Mouse (Mus musculus) embryo, embryonic 10 days (tissue): Measurements from ENCODE around the gene Pecr.
"Not testable (repeated sequence)": the region's sequence is repeated elsewhere in the genome, so short reads cannot be mapped to it uniquely, and the experiment has no call there.

Source experiments
- DNase-seq: peaks from one replicate; pipeline ENCODE4 v3.0.0-alpha.2; 2015; ENCODE audit warnings: low spot score

Gene Pecr

DNA sequence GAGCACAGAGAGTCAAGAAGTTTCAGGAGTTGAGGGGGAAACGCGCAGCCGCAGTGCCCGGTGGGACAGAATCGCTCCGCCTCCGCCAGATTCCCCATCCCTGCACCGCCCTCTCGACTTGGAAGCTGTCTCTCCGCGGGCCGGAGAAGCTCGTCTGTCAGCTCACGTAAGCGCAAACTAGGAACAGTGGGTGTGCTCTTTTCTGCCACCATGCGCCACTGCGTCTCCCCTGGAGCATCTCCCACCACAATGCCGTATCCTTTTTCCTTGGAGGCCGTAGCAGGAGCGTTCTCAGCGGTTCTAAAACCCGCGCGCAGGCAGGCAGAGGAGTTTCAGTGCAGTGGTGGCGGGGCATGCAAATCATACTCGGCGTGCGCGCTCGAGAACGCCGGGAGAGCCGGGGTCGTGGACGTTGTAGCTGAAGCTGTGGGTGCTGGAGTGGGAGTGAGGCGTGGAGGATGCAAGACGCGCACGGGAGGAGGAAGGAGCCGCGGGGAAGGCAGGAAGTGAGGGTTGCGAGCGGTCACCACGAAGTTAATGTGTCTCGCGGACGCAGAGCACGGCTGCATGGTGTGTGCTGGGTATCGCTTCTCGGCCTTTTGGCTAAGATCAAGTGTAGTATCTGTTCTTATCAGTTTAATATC lies 47.6 kb downstream of the Pecr start:
- DNase-seq = peak; percentile 92

DNA sequence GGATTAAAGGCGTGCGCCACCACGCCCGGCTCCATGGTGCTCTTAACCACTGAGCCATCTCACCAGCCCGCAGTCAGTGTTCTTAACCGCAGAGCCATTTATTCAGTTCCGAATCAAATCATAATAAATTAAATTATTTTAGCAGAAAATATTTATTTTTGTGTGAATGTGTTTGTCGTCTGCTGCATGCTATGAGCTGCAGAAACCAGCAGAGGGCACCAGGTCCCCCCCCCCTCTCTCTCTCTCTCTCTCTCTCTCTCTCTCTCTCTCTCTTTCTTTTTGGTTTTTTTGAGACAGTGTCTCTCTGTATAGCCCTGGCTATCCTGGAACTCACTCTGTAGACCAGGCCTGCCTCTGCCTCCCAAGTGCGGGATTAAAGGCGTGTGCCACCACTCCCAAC lies 51.5 kb downstream of the Pecr start:
- not testable (repeated sequence) for DNase-seq

DNA sequence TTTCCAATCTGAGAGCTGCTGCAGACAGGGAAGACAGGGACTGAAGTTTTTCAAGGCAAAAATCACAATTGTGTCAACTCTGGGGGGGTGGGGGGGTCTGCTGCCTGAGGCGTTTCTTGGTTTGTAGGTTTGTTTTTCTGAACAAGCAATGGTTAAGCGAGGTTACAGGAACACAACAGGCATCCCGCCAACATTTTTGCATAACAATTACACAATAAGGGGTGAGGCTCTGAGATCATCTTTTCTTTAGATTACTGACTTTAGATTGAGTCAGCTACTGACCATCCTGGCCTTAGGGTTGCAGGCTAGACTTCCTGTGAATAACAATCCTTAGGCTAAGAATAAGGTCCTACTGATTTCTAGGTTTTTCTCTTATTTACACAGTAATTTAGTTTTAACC lies 55.1 kb downstream of the Pecr start:
- no peak for DNase-seq

DNA sequence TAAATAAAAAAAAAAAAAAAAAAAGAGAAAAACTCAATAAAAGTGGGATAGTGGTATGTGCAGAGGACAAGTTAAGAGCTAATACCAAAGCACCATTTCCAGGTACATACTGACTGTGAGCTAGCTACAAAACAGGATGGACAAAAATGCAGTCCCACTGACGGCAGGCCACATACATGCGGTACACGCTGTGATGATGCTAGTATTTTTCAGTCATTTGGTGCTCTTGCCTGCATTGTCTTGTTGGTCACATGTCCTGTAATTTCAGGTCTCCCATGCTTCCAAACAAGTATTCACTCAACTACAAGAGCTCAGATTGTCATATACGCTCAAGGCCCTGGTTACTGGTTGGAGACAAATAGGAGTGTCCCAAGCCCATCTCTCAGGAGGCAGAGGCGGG lies 56.6 kb downstream of the Pecr start:
- no peak for DNase-seq

DNA sequence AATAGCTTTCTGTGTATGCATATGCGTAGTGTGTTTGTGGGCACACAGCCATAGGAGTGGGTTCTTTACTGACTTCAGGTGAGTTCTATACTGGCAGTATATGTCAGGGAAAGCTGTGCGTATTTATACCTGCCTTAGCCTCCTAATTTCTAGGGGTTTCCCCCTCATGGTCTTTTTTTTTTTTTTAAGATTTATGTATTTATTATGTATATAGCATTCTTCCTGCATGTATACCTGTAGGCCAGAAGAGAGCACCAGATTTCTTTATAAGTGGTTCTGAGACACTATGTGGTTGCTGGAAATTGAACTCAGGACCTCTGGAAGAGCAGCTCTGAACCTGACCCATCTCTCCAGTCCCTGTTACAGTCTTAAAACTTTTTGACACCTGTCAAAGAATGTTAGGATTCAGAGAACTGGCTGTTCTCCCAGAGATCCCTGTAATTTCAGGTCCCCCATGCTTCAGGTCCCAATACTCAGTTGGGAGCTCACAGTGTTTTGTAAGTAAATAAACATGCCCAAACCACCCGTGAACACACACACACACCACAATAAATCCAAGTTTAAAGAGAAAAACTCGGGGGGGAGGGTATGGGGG lies 57.1 kb downstream of the Pecr start:
- DNase-seq = no peak

DNA sequence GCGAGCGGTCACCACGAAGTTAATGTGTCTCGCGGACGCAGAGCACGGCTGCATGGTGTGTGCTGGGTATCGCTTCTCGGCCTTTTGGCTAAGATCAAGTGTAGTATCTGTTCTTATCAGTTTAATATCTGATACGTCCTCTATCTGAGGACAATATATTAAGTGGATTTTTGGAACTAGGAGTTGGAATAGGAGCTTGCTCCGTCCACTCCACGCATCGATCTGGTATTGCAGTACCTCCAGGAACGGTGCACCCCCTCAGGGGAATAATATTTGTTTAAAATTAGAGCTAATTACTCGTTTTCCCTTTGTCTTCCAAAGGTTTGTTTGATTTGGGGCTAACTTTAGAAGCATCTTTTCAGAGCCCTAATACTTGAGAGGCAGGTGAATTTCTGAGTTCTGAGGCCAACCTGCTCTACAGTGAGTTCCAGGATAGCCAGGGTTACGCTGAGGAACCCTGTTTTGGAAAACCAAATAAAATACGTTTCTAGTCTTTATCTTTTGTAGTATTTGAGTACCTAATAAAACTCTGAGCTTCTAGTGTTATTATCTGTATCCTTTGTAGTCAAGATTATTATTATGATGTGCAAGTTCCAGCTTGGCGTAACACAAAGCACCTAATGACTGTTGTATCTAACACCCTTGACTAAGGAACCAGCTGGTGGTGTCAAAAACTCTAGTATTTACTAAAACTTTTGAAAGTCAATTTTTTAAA lies 57.8 kb downstream of the Pecr start:
- DNase-seq = peak; percentile 85

DNA sequence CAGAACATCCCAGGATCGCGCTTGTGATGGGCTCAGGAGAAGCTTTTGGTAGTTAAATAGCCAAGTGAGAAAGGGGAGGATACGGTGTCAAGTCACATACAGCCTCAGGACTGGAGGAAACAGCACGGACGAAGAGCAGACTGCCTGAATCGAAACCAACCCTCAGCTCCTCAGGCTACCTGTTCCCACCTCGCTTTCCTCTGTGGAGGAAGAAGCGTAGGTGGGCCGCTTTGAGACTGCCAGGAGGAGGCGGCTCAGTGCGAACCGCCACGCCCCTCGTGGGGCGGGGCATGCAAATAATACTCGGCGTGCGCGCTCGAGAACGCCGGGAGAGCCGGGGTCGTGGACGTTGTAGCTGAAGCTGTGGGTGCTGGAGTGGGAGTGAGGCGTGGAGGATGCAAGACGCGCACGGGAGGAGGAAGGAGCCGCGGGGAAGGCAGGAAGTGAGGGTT lies 58.4 kb downstream of the Pecr start:
- peak; percentile 90 for DNase-seq

DNA sequence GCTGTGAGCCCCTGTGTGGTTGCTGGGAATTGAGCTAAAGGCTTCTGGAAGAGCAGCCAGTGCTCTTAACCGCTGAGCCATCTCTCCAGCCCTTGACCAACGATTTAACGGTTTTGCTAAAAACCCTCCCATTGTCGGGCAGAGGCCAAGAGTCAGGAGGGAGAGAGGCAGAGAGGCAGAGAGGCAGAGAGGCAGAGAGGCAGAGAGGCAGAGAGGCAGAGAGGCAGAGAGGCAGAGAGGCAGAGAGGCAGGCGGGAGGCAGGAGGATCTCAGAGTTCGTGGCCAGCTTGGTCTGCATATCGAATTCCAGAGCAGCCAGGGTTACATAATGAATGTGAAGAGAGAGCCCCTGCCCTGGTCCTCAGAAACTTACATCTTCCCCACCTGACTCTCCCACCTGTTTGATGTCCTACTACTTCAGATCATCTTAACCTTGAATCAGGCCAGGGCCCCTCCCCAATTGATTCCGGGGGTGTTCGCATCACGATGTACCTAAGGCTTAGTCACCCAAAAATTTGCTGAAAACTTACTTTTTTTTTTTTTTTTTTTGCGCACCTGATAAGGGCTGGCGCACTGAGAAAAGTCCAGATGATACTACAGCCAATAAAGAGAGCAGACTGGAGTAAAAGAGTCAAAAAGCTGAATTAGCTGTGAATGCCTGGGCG lies 58.9 kb downstream of the Pecr start:
- no peak for DNase-seq

DNA sequence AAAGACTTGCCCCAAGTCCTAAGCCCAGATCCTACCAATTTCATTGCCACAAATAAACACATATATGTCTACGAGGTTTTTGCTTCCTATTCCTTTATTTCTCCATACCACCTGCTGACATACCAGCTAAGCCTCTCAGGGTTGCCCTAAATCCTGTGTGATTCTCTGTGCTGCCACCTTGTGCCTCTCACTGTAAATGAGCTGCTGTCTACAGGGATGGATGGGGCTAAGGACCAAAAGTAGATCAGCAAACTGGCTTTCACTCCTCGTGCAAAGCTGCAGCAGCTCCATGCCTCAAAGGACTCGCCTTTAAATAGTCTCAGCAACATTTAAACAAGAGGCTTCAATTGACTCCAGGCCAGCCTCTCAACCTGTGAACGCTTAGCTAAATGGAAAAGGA lies 64.1 kb downstream of the Pecr start:
- peak; percentile 55 for DNase-seq

DNA sequence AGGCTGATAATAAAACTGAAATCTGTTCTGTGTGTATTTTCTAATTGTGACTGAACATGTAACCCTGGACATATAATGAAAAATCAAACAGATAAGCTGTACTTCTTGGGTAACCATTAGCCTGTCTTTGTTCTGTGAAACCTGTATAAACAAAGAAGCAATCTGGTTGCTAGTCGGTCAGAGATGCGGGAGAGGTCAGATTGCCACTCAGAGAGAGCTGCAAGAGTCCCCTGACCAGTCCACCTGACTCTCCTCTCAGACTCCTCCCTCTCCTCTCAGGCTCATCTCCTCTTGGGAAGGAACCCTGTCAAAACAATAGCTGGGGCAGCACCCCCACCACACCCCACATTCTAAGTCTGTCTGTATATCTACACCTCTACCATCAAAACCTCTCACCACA lies 65.0 kb downstream of the Pecr start:
- DNase-seq = no peak

DNA sequence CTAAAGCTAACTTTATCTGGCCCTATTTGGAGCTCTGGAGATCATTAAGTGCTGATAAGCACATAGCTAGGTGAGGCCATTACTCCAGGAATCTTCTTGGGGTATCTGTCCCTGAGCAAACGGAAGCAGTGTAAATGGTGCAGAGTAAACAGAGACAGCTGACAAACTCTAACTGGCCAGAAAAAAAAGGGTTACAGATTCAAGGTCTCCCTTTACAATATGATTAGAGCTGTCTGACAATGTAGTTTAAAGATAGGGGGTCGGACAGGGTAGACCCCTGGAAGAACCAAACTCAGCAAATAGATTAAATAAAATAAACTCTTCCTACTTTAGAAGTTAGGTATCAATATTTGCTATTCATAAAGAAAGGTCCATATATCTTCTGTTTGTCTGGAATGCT lies 65.5 kb downstream of the Pecr start:
- no peak for DNase-seq

DNA sequence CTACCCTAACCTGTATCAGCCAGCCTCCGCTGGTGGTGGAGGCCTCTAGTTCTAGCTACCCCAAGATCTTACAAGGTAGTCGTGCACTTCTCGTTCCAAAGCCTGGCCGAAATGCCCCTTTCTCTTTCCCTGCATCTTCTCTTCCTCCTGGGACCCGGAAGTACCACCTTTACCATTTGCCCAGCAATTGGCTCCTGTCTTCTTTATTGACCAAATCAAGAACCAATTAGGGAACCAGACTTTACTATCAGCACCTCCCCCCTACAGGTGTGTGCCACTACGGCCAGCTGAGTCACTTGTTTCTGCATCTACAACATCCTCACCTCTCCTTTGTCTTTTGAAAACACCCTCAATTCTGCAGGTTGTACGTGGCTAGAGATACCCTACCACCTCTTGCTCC lies 67.4 kb downstream of the Pecr start:
- DNase-seq = no peak

DNA sequence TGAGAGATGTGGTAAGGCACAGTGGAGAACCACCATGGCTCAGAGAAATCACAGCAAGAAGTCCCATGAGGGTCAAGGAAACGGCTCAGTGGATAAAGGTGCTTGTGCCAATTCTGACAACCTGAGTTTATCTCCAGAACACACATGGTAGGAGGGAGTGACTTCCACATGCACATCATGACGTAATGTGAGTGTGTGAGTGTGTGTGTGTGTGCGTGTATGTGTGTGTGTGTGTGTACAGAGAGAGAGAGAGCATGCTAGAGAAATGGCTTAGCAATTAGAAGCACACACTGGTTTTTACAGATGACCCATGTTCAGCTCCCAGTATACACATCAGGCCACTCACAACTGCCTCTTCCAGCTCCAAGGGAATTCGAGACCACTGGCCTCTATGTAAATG lies 68.9 kb downstream of the Pecr start:
- no peak for DNase-seq

DNA sequence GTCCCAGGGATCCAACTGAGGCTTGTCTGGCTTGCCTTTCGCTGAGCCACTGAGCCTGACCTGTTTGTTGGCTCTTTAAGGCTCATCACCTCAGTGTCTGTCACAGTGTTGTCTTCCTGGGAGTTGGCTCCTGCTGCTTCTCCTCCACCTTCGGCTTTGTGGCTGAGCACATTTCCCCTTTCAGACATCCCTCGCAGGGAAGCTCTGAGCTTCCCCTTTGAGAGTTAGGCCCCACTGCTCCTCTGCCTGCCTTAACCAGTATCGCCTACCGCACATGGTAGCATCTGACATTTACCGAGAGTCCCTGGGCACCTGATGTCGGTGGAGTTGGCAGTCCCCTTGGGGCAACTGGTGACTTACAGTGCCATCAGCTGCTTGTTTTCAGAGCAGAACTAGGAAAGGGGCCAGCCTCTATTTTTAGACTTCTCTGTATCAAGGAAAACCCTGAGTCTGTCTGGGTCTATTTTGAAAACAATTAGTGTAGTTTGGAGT lies 69.6 kb downstream of the Pecr start:
- no peak for DNase-seq

DNA sequence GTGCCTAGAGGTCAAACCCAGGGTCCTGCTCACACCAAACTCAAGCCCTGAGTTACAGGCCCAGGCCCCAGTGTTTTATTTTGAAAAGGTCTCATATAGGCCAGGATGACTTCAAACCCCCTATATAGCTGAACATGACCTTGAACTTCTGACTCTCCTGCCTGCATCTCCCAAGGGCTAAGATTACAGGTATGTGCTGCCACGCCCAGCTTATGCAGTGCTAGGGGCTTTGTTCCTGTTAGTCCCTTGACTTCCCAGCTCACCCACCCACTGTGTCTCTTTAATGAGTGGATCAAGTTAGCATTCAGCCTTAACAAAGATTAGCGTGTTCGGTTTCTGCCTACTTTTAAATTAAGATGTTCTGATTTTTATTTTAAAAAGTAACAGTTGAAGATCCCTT lies 70.2 kb downstream of the Pecr start:
- no peak for DNase-seq

DNA sequence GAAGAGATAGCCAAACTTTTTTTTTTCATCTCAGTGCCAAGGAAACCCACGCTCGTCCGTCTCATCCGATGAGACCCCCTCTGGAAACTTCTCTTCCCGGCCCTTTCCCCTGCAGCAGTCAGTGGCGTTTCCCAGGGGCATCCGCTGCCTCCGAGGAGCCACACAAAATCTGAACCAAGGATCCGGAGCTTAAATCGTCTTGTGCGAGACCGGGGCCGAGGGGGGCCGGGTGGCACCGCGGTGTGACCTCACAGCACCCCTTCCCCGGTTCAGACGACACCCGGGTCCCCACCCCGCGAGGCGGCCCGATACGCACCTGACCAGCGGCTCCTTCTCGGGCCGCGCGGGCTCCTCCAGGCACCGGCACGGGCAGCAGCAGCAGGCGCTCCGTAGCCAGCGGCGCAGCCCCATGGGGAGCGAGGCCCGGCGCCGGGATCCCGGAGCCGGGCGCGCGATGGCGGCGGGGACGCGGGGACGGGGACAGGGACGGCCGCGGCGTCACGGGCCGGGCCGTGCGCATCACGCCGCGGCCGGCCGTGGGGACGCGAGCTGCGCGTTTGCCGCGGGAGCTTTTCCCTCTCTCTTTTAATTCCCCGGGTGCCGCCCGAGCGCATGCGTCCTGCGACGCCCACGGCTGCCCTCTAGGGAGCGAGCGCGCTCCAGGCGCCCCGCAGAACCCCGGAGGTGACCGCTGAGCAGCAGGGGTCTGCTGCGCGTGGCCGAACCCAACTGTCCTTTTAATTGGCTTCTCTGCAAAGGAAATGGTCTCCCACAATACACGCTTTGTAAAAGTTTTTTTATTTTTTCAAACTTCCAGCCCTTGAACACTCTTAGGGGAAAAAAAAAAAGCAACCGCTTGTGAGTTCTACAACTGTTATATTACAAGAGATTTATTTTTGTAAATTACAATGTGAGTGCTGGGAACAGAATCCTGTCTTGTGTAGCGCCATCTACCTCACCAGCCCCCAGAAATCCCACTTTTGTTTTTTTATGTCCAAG lies 72.1 kb downstream of the Pecr start, which contains the start of gene Mreg:
Gene Mreg (minus strand): TSS at position 607 of the 999 bp plus-strand sequence.
- DNase-seq = peak; percentile 78

DNA sequence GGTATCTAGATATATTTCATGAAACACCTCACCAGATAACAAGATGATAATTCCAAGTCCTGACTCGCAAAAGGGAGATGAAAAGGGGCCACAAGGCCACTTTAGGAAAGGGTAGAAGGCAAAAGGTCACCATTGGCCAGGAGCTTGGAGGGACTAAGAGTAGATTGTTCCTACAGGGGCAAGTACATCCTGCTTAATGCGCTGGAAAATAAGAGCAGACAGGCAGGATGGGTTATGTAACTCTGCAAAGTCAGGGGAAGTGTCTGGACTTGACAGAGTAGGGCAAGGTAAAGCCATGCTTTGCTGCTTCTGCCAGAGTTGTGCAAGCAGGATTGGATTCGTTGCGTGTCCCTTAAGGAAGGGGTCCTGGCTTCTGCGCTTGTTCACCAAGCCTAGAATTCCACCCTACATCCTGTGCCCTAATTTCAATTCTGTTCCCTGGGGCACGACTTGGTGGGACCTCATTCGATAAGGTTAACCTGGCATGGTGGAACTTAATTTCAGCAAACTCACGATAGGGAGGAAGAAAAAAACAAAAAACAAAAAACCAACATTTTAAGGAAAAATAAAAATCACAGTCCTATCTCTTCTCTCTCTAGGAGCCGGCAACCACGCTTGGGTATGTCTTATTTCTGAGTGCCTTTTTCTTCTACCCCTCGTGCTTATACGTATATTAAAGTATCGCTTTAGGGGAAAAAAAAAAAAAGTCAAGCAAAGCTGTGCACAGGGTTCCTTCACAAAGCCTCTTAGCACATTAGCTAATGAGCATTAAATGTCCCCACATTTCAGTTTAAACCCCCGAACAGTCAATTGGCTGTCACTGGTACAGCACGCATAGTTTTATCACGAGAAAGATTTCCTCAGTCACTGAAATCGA lies 73.1 kb downstream of the Pecr start:
- peak; percentile 29 for DNase-seq
